Mouse (Mus musculus) myocyte (in vitro differentiated cells): ENCODE results near the gene Gm20388.

ENCODE experiments used
- E2F4 ChIP-seq: IDR thresholded peaks from one replicate; pipeline ENCODE4 v1.6.1; 2011; ENCODE audit warnings: mild to moderate bottlenecking, control low read depth, moderate library complexity; ENCODE audit not compliant: insufficient read depth
- MAX ChIP-seq: IDR thresholded peaks from one replicate; pipeline ENCODE4 v1.6.1; 2011; ENCODE audit warnings: low read depth, mild to moderate bottlenecking, control low read depth
- MYOD1 ChIP-seq, 3 experiments: IDR thresholded peaks; one replicate each; pipeline ENCODE4 v1.6.1; 2011; ENCODE audit warnings: control low read depth in 2 of 3, low read depth in 2 of 3, mild to moderate bottlenecking in 2 of 3, moderate library complexity in 1 of 3; ENCODE audit not compliant: insufficient read length in 2 of 3, control insufficient read depth in 1 of 3
- MYOG ChIP-seq, 3 experiments: IDR thresholded peaks; one replicate each; pipeline ENCODE4 v1.6.1; 2011; ENCODE audit warnings: control low read depth in 2 of 3, low read depth in 2 of 3, mild to moderate bottlenecking in 2 of 3; ENCODE audit not compliant: insufficient read length in 2 of 3, control insufficient read depth in 1 of 3, insufficient read depth in 1 of 3
- POLR2A ChIP-seq: IDR thresholded peaks from one replicate; pipeline ENCODE4 v1.6.1; 2011; ENCODE audit warnings: low read depth, mild to moderate bottlenecking, control low read depth, moderate library complexity; ENCODE audit not compliant: insufficient read length
- POLR2AphosphoS2 ChIP-seq: IDR thresholded peaks from one replicate; pipeline ENCODE4 v1.6.1; 2011; ENCODE audit warnings: low read depth, control low read depth; ENCODE audit not compliant: insufficient read length
- SRF ChIP-seq: IDR thresholded peaks from one replicate; pipeline ENCODE4 v1.6.1; 2011; ENCODE audit warnings: low read depth; ENCODE audit not compliant: control insufficient read depth, insufficient read length
- USF1 ChIP-seq: IDR thresholded peaks from one replicate; pipeline ENCODE4 v1.6.1; 2011; ENCODE audit warnings: low read depth, mild to moderate bottlenecking, control low read depth, moderate library complexity

- TF ChIP-seq USF1, result no peak
- TF ChIP-seq POLR2A, result no peak
- no peak for TF ChIP-seq MAX
- TF ChIP-seq POLR2AphosphoS2, result no peak
- TF ChIP-seq MYOG (IDR thresholded peaks at IDR 0.05; ENCODE audit: control insufficient read depth in 1 of 3, insufficient read depth in 1 of 3, insufficient read length in 2 of 3, low read depth in 2 of 3), result no peak
- no peak for TF ChIP-seq E2F4
- no peak for TF ChIP-seq SRF
- no peak for TF ChIP-seq MYOD1 (IDR thresholded peaks at IDR 0.05; ENCODE audit: control insufficient read depth in 1 of 3, insufficient read length in 2 of 3, low read depth in 2 of 3)
These were observed 2914.3 kb downstream of the Gm20388 start for GRCm38 (mm10) chr8:122824986-122825385.
